Mouse (Mus musculus) T-helper 1 cell (primary cell): Measurements from ENCODE around the gene Etfb.

ENCODE experiments used
- in situ Hi-C: fragments of 300-600 bp; cut with MboI, MseI; formaldehyde crosslinking; loops from one replicate; pipeline ENCODE4 v1.15.1; 2025; ENCODE audit warnings: high pct_unique_total_duplicates

Gene Etfb

GRCm38 (mm10) chr7:43495343-43496021 lies 51.6 kb downstream of the Etfb start:
- in situ Hi-C loops: no loop called here
